Mouse (Mus musculus) frontal cortex, postnatal 36 days (tissue): Measurements from ENCODE around the gene Ctnnd2.

Source experiments
- DNase-seq, 2 experiments: peaks; one replicate each; pipeline ENCODE4 v3.0.0; 2022; ENCODE audit warnings: low spot score in 2 of 2

Gene Ctnnd2

DNA sequence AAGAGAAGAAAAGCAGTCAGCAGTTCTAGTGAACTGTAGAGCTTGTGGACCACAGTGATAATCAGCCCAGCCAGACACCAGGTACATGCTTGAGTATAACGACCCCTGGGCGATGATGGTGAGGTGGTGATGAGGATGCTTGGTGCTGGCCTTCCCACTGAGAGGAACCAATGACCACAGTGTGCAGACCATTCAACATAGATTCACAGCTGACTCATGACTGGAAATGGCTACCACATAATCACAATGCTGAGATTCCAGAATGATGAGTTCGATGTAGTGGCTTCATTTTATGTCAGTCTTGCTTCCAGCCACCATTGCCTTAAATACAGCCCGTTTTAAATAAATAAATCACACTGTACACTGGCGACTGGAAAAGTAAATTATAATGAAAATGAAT, 897.9 kb downstream of the Ctnnd2 start:
- DNase-seq, result no peak
